Mouse (Mus musculus) cerebellum, postnatal 14 days (tissue): ENCODE results near the gene Prx.
"Not testable (repeated sequence)": the region's sequence is repeated elsewhere in the genome, so short reads cannot be mapped to it uniquely, and the experiment has no call there.

ENCODE experiments used
- DNase-seq, 2 experiments: peaks; one replicate each; pipeline ENCODE4 v3.0.0; 2021; ENCODE audit warnings: mixed read lengths in 2 of 2

The Prx gene

GRCm38 (mm10) chr7:27486102-27486769, 12.9 kb upstream of the Prx start:
- no peak for DNase-seq

- DNase-seq = peak; percentile 99
These were observed 12.1 kb upstream of the Prx start, which contains the start of gene Sertad1 for GRCm38 (mm10) chr7:27486770-27487697. Gene Sertad1, plus strand, starts transcription at chr7:27486910.

- DNase-seq = peak; percentile 58 to 79
These were observed 11.3 kb upstream of the Prx start for GRCm38 (mm10) chr7:27487740-27488268.

GRCm38 (mm10) chr7:27489270-27489869, 9.8 kb upstream of the Prx start:
- DNase-seq = peak in 1 of 2 experiments; percentile 37

GRCm38 (mm10) chr7:27490227-27490542, 8.9 kb upstream of the Prx start:
- no peak for DNase-seq

- DNase-seq = peak; percentile 90 to 92
These were observed 8.4 kb upstream of the Prx start for GRCm38 (mm10) chr7:27490543-27491329.

GRCm38 (mm10) chr7:27491856-27492255, 7.3 kb upstream of the Prx start:
- no peak for DNase-seq

GRCm38 (mm10) chr7:27493022-27493421, 6.1 kb upstream of the Prx start:
- no peak for DNase-seq

- no peak for DNase-seq
These were observed 5.7 kb upstream of the Prx start for GRCm38 (mm10) chr7:27493450-27493849.

- not testable (repeated sequence) for DNase-seq
These were observed 4.3 kb upstream of the Prx start for GRCm38 (mm10) chr7:27494659-27495367.

GRCm38 (mm10) chr7:27501620-27502019, 2.5 kb downstream of the Prx start:
- no peak for DNase-seq

- no peak for DNase-seq
These were observed 7.7 kb downstream of the Prx start for GRCm38 (mm10) chr7:27506765-27507370.

- peak; percentile 95 for DNase-seq
These were observed 8.9 kb downstream of the Prx start for GRCm38 (mm10) chr7:27507711-27508647.

GRCm38 (mm10) chr7:27508648-27509005, 9.5 kb downstream of the Prx start:
- DNase-seq = peak; percentile 66 to 72

GRCm38 (mm10) chr7:27510809-27511208, 11.7 kb downstream of the Prx start:
- DNase-seq = no peak

- DNase-seq = no peak
These were observed 15.8 kb downstream of the Prx start for GRCm38 (mm10) chr7:27514961-27515360.

- no peak for DNase-seq
These were observed 19.2 kb downstream of the Prx start for GRCm38 (mm10) chr7:27518314-27518713.

GRCm38 (mm10) chr7:27520104-27520503, 21.0 kb downstream of the Prx start:
- no peak for DNase-seq

GRCm38 (mm10) chr7:27520599-27520998, 21.5 kb downstream of the Prx start:
- DNase-seq = no peak

GRCm38 (mm10) chr7:27522967-27523366, 23.8 kb downstream of the Prx start, which contains the start of gene Hipk4:
Gene Hipk4, plus strand, starts transcription at chr7:27523267.
- DNase-seq = no peak
